Mouse (Mus musculus) ZHBTc4 (cell line): ENCODE measurements at regions not wholly inside any gene's neighbourhood (a gene's known extent, or its start where the extent isn't known, plus 50 kb on each side); places are given as distances from the start of the nearest gene placed in this dataset.

Experiments used
- DNase-seq: peaks from one replicate; pipeline ENCODE4 v3.0.0-alpha.2; 2011; ENCODE audit warnings: low read depth, low spot score

DNA sequence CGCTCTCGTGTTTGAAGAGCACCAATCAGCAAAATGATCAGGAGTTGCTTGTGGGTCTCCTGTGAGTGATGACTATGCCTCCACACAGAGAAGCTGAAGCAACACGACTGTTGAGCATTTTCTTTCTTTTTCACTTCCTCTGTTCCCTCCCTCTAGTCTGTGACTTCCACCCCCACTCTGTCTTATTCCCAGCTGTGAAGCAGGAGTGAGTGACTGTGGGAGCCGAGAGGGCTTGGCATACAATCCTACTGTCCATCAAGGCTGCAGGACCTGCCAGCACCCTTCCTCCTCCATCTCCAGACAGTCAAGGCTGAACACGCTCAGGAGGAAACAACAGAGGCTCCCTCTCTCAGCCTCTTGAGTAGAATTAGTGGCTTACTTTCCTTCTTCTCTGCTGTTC lies 401.3 kb downstream of the Plcl1 start:
- no peak for DNase-seq

DNA sequence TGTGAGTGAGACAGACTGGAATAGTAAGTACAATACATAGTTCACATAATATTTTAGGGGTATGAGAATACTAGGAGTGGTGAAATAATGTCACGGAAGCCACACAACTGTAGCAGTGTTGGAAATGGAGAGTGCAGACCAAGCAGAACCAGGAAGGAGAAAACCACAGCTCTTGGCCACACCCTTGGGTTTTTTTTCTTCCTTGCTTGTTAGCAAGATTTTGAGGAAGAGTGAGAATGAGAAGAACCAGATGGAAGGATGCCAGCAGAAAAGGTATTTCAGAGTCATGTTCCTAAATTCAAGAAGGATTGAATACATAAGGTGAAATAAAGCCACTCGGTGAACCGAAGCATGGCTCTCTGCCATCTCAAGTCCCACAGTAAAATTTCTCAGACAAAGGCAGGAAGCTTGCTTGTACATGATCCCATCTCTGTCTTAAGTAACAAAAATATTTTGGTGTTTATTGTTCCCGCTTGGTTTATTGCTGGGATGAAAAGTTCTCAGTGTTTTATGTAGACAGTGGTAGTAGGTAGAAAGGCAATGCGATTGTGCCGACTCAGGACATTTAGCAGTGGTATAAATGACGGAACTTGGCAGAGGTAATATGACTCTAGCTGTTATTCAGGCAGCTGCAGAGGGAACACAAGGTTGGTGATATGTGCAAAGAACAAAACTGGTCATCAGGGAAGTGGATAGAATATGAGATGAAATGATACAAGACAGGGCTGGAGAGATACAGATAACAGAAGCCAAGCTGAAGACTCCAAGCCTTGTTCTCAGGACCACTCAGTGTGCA lies 403.2 kb downstream of the Plcl1 start:
- DNase-seq: no peak

DNA sequence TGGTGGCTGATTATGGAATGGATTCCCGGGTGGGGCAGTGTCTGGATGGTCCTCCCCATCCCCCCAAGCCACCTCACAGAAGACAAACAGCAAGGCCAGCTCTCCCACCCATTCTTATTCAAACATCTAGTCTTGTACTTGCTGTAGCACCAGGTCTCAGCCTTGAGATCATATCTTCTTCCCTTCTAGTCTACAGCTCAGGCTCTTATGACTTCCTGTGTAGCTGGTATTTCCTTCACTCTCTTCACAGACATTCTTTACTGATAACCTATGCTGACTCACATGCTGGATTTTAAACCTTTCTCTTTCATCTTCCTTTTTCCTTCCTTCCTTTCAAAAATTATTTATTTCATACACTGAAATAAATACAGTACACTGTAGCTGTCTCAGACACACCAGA lies 406.8 kb downstream of the Plcl1 start:
- no peak for DNase-seq

DNA sequence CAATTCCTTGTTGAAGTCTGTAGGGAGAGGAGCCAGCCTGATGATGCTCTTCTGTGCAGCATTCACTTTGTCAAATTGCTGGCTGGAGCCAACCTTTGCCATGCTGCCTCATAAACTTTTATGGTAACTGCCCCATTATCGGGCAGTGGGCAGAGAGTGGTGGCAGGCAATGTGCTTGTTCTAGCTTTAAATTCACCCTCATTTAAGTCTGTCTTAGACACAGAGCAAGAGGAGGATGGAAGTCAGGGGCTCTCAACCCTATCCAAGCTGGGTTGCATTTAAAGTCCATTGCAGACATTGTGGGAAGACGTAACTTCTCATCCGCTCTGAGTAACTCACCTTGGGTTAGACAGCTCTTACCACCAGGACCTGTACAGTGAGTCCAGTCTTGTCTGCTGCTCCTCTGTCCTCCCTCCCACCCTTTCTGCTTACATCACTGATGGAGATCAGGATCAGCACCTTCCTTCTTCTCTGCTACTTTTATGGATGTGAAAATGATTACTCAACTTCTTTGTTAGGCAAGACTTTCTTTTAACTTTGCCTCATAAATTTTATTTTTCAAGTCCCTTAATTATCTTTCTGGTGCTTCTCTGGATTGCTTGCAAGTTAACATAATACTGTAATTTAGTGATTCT lies 415.3 kb downstream of the Plcl1 start:
- DNase-seq: no peak

DNA sequence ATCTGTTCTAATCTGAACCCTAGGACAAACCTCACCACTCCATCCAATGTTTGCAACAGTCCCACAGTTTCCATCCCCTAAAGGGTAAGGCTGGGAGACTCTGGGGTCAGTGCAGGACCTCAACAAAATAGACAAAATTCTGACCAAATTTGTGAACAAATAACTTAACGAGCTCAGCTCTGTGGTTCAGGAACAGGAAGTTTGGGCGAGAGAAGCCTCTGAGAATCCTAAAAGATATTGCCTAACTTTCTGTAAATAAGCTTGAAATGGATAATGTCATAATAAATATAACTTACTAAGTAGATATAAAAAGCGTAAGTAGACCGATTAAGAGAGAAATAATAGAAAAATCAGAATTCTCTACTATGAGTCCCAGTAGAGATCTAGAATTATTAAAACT lies 416.9 kb downstream of the Plcl1 start:
- DNase-seq: no peak

DNA sequence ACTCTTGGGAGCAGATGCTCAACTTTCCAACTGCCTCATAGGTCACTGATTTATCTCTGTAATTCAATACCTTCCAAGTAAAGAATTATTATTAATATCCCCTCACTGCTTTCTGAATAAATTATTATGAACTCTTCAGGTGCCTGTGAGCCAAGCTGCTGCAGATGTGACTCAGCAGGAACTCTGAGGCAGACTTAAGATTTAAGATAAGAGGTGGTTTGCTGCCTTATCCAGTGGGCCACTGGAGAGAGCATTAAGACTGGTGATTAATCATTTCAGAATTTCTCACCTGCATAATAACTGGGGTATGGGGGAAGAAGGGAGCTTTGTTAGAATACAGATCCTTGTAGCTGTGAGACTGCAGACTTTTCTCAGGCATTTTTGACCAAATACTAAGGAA lies 421.5 kb downstream of the Plcl1 start:
- DNase-seq: no peak

DNA sequence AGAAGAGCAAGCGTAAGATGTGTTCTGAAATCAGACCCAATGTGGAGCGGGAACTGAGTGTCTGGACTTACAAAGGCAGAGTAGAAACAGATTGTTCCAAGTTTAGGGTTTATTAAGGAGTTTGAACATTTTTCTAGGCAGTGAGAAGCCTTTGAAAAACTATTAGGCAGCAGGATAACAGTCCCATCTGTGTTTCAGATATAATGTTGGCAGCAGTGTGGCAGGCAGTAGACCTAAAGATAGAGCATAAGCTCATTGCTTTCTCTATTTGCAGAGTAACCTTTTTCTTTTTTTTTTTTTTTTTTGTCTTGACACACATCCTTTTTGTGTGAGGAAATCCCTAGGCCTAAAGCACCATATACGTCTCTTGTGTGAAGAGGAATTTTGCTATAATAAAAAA lies 429.6 kb downstream of the Plcl1 start:
- no peak for DNase-seq

DNA sequence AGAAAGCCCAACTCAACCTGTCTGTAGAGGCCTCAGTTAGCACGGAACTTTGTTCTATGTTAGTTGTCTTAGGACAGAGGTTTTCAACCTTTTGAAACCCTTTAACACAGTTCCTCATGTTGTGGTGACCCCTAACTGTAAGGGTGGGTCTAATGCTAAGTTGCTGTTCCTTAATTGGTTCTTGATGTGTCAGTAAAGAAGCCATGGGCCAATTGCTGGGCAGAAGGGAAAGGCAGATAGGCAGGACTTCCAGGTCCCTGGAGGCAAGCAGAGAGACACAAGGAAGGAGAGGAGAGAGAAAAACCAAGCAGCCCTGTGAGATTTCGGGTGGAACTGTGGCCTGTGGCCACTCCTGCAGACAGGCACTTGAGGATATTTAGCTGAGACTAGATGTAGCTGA lies 431.0 kb downstream of the Plcl1 start:
- no peak for DNase-seq

DNA sequence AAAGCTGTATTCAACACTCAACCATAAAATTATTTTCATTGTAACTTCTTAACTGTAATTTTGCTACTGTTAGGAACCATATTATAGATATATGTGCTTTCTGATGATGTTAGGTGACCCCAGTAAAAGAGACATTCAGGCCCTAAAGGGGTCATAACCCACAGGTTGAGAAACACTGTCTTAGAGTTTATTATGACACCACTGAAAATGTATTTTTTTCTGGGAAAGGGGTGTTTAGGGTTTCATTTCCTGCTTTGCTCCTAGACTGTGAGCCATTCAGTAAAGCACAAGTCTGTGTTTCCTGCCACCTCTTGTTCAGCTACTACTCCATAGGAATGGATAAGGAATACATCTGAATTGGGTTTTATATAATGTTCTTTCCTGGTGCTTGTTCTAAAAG lies 431.6 kb downstream of the Plcl1 start:
- DNase-seq: no peak

DNA sequence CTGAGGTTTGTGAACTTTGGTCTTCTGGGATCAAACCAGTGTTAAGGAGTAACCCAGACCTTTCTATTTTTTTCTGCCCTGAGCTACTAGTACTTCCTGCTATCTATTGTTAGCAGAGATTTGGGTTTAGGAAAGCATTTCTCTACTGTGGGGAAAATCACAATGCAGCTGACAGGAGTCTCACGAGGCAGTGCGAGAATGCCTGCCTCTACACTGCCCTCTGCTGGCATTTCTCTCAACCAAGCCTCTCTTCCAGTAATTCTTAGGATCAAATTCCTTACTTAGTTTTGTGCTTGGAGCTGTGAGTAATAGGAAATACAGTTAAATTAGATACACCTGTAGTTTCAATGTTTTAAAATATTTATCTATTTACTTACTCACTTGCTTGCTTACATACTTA lies 432.4 kb downstream of the Plcl1 start:
- peak; percentile 63 for DNase-seq

DNA sequence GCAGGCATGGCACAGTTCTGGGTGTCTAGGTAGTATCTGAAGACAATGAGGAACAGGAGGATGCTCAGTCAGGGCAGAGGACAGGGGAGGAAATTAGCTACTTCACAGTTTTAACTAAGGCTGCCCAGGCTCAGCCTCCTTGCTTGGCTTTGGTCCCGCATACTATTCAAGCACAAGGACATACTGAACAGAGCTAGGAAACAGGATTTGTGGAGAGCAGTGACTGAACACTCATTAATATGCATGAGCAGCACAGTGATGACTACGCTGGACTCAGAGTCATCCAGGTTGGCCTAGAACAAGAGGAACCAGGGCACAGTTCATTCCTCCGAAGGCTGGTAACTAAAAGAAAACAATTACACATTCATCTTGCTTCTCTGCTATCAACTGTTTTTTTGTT lies 443.1 kb downstream of the Plcl1 start:
- DNase-seq: no peak

DNA sequence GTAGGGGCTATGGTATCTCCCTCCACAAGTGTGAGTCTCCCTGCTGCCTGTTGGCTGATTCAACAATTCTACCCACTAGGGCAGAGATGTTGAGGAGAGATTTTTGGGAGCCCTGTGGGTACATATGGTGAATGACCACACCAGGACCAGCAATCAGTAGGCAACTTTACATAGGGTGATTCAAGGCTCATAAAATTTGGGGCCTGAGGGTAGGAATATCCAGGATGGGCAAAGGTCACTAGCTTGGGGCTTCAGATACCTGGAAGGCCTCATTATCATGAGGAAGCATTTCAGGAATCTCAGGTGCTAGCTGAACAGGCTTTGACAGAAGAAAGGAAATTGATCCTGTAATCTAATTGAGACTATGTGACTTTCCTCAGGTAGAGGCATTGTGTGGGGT lies 446.6 kb downstream of the Plcl1 start:
- DNase-seq: no peak

DNA sequence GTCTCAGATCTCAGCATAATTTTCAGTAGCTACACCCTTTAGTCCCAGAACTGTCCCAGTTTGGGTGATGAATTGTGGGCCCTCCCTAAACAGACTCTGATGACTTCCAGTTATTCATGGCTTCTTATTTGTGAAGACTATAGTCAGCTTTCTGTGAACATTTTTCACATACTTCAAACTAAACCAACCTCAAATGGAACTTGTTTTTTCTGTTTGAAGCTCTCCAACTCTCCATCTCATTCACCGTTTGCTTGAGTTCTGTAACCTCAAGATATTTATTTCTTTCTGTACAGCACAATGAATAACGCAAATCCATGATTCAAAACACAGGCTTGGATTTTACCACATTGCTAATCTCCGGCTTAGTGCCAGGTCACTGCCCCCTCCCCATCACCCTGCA lies 453.4 kb downstream of the Plcl1 start:
- no peak for DNase-seq

DNA sequence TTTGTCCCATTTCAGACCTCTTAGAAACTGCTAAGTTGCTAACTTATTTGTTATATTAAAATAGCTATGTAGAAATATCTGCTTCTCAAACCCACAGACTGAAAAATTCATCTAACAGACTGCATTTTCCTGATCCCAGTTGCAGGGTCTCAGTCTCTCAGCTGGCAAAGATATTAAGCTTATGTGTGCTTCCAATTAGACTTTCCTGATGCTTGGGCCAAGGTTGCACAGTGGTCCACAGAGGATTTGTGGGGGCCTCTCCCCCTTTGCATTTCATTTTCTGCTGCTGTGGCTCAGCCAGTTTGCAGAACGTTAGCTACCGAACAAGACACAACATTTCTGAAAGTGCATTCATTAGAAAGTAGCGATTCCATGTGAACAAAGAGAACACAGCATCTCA lies 457.4 kb downstream of the Plcl1 start:
- DNase-seq: no peak

DNA sequence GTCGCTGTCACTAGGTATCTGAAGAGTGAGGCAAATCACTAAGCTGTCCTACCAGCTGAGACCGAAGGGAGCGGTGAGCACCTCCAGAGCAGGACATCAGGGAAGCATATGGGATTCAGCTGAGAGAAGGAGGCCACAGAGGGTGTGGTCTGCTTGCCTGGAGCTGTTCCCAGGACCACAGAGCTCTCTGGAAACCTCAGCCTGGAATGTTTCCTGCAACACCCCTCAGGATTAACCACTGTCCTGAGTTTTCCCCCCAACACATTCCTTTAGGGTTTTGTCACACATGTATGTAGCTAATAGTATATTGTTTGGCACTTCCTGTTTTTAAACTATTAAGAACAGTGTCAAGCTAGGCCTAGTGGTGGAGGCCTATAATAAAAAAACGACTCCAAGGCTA lies 459.6 kb downstream of the Plcl1 start:
- DNase-seq: no peak

DNA sequence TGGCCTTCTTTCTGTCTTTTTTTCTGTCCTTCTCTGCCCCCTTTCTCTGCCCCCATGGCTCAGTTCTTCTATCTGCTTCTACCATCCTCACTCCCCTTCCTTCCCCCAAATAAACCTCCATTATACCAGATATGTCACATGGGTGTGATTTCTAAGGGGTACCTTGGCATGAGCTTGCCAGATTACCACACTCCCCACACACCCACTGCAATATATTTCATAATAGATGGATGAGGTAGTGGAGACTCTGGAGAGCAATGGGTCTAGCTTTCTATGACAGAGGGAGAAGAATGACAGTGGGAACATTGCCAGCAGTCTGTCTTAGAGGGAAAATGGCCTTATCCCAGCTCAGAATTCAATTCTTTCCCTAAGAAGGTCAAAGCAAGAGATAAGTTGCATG lies 461.0 kb downstream of the Plcl1 start:
- no peak for DNase-seq

DNA sequence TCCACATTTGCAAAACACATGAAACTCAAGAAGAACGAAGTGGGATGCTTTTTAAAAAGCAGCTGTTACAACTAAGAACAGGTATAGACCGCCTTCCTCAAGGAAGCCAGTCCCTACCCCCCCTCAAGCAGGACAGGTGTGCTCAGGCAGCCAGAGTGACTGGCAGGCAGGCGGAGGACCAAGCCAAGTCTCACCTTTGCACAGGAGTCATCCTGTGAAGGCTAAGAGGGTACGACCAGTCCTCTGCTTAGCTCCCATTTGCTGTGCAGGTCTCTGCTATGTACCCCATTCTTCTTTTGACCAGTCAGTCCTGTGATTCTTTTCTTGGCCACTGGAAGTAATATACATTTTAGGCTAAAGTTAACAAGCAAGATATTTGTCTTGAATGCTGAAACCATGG lies 467.9 kb downstream of the Plcl1 start:
- no peak for DNase-seq

DNA sequence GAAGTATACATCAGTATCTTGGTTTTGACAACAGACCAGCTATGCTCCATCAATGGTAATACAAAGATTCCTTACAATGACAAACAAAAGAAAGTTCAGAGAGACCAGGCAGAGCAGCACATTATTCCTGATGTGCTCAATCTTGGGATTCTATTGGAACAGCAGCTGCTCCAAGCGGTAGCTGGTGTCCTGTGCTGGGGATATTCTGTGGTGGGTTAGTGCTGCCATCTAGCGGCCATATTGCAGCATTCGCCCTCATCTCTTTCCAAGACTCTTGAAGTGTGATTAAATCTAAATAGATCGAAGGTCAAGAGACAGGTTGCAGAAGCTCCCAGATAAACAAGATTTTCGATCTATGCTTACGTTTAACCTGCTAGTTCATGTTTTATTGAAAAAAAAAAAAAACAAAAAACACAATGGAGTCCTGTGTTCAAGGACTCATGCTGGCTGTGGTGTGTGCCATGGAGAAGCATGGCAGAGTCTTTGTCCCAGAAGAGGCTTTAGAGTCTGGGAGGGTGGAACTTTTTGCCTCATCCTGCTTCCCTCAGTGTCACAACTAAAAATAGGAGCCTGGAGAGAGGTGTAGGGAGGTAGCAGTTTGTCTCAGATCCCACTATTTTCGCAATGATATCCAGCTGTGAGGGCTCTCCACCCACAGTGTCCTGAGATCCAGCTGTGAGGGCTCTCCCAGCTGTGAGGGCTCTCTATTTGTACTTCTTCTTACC lies 468.6 kb downstream of the Plcl1 start:
- DNase-seq: peak; percentile 87

DNA sequence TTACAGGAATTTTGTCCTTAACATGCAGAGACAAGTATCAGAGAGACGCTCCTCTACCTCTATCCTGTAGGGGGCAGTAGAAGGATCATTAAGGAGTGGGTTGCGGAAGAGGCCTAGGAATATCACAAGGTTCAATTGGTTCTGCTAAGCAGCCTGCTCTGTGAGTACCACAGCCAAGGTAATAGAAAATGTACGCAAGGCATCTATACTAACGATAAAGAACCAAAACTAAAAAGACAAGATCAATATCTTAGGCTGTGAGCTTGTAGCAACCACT lies 469.1 kb downstream of the Plcl1 start:
- peak; percentile 71 for DNase-seq

DNA sequence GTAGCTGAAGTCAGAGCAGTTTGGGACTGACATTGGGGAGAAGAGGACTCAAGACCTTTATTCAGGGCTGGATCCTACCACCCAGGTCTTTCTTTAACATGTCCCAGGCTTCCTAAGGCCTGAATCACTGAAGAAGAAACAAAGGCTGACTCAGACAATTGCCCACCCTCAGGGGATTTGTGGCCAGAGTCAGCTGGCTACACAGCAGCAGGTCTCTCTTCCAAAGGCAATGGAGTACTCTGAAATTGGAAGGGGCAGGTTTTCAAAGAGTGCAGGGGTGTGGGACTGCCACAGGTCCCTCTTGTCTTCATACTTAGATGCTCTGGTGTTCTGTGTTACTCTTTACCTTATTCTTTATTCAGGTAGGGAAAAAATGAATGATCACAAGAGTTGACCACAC lies 478.9 kb downstream of the Plcl1 start:
- peak; percentile 35 for DNase-seq

DNA sequence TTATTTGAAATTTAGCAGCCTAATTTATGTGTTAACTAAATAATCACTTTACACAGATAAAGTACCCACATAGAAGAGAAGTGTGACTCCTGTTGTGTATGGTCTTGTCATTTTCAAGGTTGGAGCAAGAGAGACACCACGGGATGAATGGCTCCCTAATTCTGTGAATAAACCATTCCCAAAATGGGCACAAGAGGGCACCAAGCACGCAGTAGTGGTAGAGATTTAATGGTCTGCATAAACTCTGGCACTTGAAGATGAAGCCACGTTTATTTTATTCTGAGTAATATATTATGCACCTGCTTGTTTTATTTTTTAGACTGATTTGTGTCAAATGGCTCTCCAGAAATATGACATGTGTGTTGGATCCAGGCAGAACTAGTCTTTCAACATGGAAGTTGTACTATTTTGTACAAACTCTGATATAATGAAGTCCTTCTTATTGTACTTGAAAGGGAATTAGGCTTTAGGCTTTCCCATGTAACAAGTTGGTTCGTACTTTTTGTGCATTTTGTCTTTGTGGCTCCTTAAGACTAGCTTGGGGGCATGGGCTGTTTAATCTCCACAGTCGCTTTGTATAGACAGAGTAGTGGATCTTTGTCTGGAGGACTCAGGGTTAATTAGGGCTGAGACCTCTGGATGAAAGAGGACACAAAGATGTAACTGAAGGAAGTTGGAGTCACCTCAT lies 480.8 kb downstream of the Plcl1 start:
- peak; percentile 40 for DNase-seq

DNA sequence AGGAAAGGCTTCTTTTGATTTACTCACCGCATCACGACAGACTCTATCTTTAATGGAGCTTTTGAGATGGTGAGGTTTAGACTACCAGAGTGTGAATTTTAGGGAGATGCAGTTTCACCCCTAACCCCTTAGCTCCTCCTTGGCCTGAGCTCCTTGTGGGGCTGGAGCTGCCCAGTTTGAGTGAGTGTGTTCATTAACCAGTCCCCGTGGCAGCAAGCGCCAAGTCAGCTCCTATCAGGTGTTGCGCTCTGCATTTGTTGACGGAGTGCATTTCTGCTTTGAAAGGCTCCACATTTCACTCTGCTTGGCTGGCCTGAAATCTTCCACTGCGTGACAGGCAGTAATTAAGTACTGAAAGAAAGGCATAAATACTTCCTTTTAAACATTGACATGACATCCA lies 481.7 kb downstream of the Plcl1 start:
- DNase-seq: no peak
